Mouse (Mus musculus): ENCODE results near the gene Neurod4.

GRCm38 (mm10) chr10:130322062-130322461 lies 42.0 kb upstream of the Neurod4 start:
- TF ChIP-seq NELFE (IDR thresholded peaks at IDR 0.05; ENCODE audit: low read depth, low read length) (no peak), TCF12 (IDR thresholded peaks at IDR 0.05; ENCODE audit: low read depth, low read length) (no peak), USF1 (IDR thresholded peaks at IDR 0.05; ENCODE audit: low read depth, low read length) (no peak), POLR2A (IDR thresholded peaks at IDR 0.05; ENCODE audit: low read depth, low read length) (no peak)

All from CH12.LX (cell line).